Mouse (Mus musculus): Measurements from ENCODE around the gene Ccdc124. TPM values are rescaled to one million over a fixed set of nuclear protein-coding genes. Genes with fewer than 3 reads are reported as not detected.

Gene Ccdc124
- polyA plus RNA-seq, 1 experiment from 2014 or later: 90.7 TPM

- peak; percentile 27; the same call in 1 of the 2 replicates for ATAC-seq
- Histone ChIP-seq H3K36me3 (peaks cover 23% of the 10 kb centered on the region), H3K27me3 (replicated peaks) (peaks cover 38% of the 10 kb centered on the region), H3K4me3 (replicated peaks) (no peak overlapping the region), H3K27ac (no peak overlapping the region), H3K4me1 (replicated peaks) (peaks cover 26% of the 10 kb centered on the region), H3K4me2 (replicated peaks) (no peak overlapping the region), H3K9ac (no peak overlapping the region), H3K9me3 (no peaks in the 10 kb centered on the region)
- 35% methylated on average over 12 of the region's 12 CpGs for WGBS
These were observed 20.1 kb upstream of the Ccdc124 start for GRCm38 (mm10) chr8:70893656-70894384.

- H3K27ac ChIP-seq: no peak overlapping the region
- peaks cover 19% of the 10 kb centered on the region for H3K4me1 ChIP-seq (replicated peaks)
- H3K4me2 ChIP-seq (replicated peaks): peak overlapping the region; percentile 57
- ATAC-seq: no peak
- H3K27me3 ChIP-seq (replicated peaks): peaks cover 38% of the 10 kb centered on the region
- peaks cover 23% of the 10 kb centered on the region for H3K36me3 ChIP-seq
- H3K9ac ChIP-seq: peak overlapping the region; percentile 30
- WGBS: 29% methylated on average over 20 of the region's 20 CpGs
- peak overlapping the region; percentile 29 for H3K4me3 ChIP-seq (replicated peaks)
- H3K9me3 ChIP-seq: no peaks in the 10 kb centered on the region
These were observed 19.3 kb upstream of the Ccdc124 start for GRCm38 (mm10) chr8:70892896-70893655.

- Histone ChIP-seq H3K27me3 (replicated peaks) (peaks cover 38% of the 10 kb centered on the region), H3K9me3 (no peaks in the 10 kb centered on the region), H3K4me1 (replicated peaks) (peaks cover 23% of the 10 kb centered on the region), H3K36me3 (peaks cover 23% of the 10 kb centered on the region), H3K27ac (no peak within 1 kb of the TSS), H3K4me2 (replicated peaks) (peak within 1 kb of the TSS; percentile 57), H3K4me3 (replicated peaks) (peak within 1 kb of the TSS; percentile 29), H3K9ac (peak within 1 kb of the TSS; percentile 30)
- ATAC-seq: no peak
- WGBS: 4% methylated on average over 80 of the region's 80 CpGs
These were observed 18.5 kb upstream of the Ccdc124 start, which contains the start of gene Slc5a5 for GRCm38 (mm10) chr8:70892022-70892895. Gene Slc5a5 (minus strand): TSS chr8:70892757.

- 0 out of 2 replicates have a peak overlapping the region, but pooled peaks have one; percentile 2 for H3K4me3 ChIP-seq (replicated peaks)
- H3K9me3 ChIP-seq: no peaks in the 10 kb centered on the region
- H3K9ac ChIP-seq: no peak overlapping the region
- no peak overlapping the region for H3K27ac ChIP-seq
- peak; percentile 79 for ATAC-seq
- H3K36me3 ChIP-seq: peaks cover 23% of the 10 kb centered on the region
- peaks cover 22% of the 10 kb centered on the region for H3K4me1 ChIP-seq (replicated peaks)
- WGBS: 8% methylated on average over 21 of the region's 21 CpGs
- H3K4me2 ChIP-seq (replicated peaks): peak overlapping the region; percentile 57
- H3K27me3 ChIP-seq (replicated peaks): peaks cover 39% of the 10 kb centered on the region
These were observed 17.6 kb upstream of the Ccdc124 start for GRCm38 (mm10) chr8:70891356-70891755.

- no peak for ATAC-seq
These were observed 16.9 kb upstream of the Ccdc124 start for GRCm38 (mm10) chr8:70890656-70891055.

GRCm38 (mm10) chr8:70887669-70888068, 13.9 kb upstream of the Ccdc124 start:
- Histone ChIP-seq H3K9me3 (no peaks in the 10 kb centered on the region), H3K9ac (no peak overlapping the region), H3K36me3 (no peaks in the 10 kb centered on the region), H3K4me1 (replicated peaks) (peaks cover 11% of the 10 kb centered on the region), H3K27me3 (replicated peaks) (peaks cover 33% of the 10 kb centered on the region), H3K4me2 (replicated peaks) (peak overlapping the region; percentile 37), H3K27ac (no peak overlapping the region), H3K4me3 (replicated peaks) (no peak overlapping the region)
- 9% methylated on average over 17 of the region's 18 CpGs for WGBS
- no peak for ATAC-seq

More at GRCm38 (mm10) chr8:70890656-70891055, 16.9 kb upstream of the Ccdc124 start:
- Histone ChIP-seq H3K9me3 (no peaks in the 10 kb centered on the region), H3K27me3 (replicated peaks) (peaks cover 42% of the 10 kb centered on the region), H3K4me3 (replicated peaks) (no peak overlapping the region), H3K9ac (no peak overlapping the region), H3K27ac (no peak overlapping the region), H3K4me2 (replicated peaks) (no peak overlapping the region), H3K4me1 (replicated peaks) (peaks cover 20% of the 10 kb centered on the region), H3K36me3 (peaks cover 21% of the 10 kb centered on the region)
- WGBS: 95% methylated on average over 5 of the region's 5 CpGs

GRCm38 (mm10) chr8:70885612-70886011, 11.9 kb upstream of the Ccdc124 start:
- H3K4me2 ChIP-seq (replicated peaks): no peak overlapping the region
- no peak overlapping the region for H3K4me3 ChIP-seq (replicated peaks)
- 17% methylated on average over 12 of the region's 12 CpGs for WGBS
- H3K4me1 ChIP-seq (replicated peaks): 0 out of 2 replicates have a peak, but pooled peaks cover 4% of the 10 kb centered on the region
- no peak overlapping the region for H3K9ac ChIP-seq
- no peak overlapping the region for H3K27ac ChIP-seq
- ATAC-seq: no peak
- no peaks in the 10 kb centered on the region for H3K36me3 ChIP-seq
- peaks cover 12% of the 10 kb centered on the region; the same call in 1 of the 2 replicates for H3K27me3 ChIP-seq (replicated peaks)
- H3K9me3 ChIP-seq: no peaks in the 10 kb centered on the region

GRCm38 (mm10) chr8:70884683-70885082, 10.9 kb upstream of the Ccdc124 start:
- H3K27ac ChIP-seq: no peak overlapping the region
- ATAC-seq: no peak
- H3K27me3 ChIP-seq (replicated peaks): peaks cover 7% of the 10 kb centered on the region; the same call in 1 of the 2 replicates
- H3K9me3 ChIP-seq: no peaks in the 10 kb centered on the region
- no peak overlapping the region for H3K9ac ChIP-seq
- H3K4me1 ChIP-seq (replicated peaks): 0 out of 2 replicates have a peak, but pooled peaks cover 4% of the 10 kb centered on the region
- H3K36me3 ChIP-seq: no peaks in the 10 kb centered on the region
- 79% methylated on average over 10 of the region's 10 CpGs for WGBS
- no peak overlapping the region for H3K4me3 ChIP-seq (replicated peaks)
- no peak overlapping the region for H3K4me2 ChIP-seq (replicated peaks)

- ATAC-seq: no peak
- Histone ChIP-seq H3K4me1 (replicated peaks) (0 out of 2 replicates have a peak, but pooled peaks cover 4% of the 10 kb centered on the region), H3K27ac (no peak overlapping the region), H3K4me3 (replicated peaks) (no peak overlapping the region), H3K4me2 (replicated peaks) (no peak overlapping the region), H3K9ac (no peak overlapping the region), H3K36me3 (no peaks in the 10 kb centered on the region), H3K27me3 (replicated peaks) (peaks cover 8% of the 10 kb centered on the region; the same call in 1 of the 2 replicates), H3K9me3 (no peaks in the 10 kb centered on the region)
- WGBS: 77% methylated on average over 4 of the region's 4 CpGs
These were observed 10.5 kb upstream of the Ccdc124 start for GRCm38 (mm10) chr8:70884186-70884585.

GRCm38 (mm10) chr8:70880546-70880945, 6.8 kb upstream of the Ccdc124 start:
- H3K4me1 ChIP-seq (replicated peaks): no peaks in the 10 kb centered on the region
- no peak overlapping the region for H3K9ac ChIP-seq
- H3K4me2 ChIP-seq (replicated peaks): no peak overlapping the region
- no peak overlapping the region for H3K4me3 ChIP-seq (replicated peaks)
- H3K36me3 ChIP-seq: no peaks in the 10 kb centered on the region
- no peak overlapping the region for H3K27ac ChIP-seq
- ATAC-seq: no peak
- WGBS: 29% methylated on average over 11 of the region's 11 CpGs
- no peaks in the 10 kb centered on the region for H3K9me3 ChIP-seq
- H3K27me3 ChIP-seq (replicated peaks): 0 out of 2 replicates have a peak, but pooled peaks cover 4% of the 10 kb centered on the region

GRCm38 (mm10) chr8:70880126-70880525, 6.4 kb upstream of the Ccdc124 start:
- Histone ChIP-seq H3K36me3 (no peaks in the 10 kb centered on the region), H3K4me2 (replicated peaks) (no peak overlapping the region), H3K27ac (no peak overlapping the region), H3K9ac (no peak overlapping the region), H3K4me3 (replicated peaks) (no peak overlapping the region), H3K4me1 (replicated peaks) (no peaks in the 10 kb centered on the region), H3K9me3 (no peaks in the 10 kb centered on the region), H3K27me3 (replicated peaks) (0 out of 2 replicates have a peak, but pooled peaks cover 4% of the 10 kb centered on the region)
- 9% methylated on average over 4 of the region's 4 CpGs for WGBS
- ATAC-seq: peak; percentile 15; the same call in 1 of the 2 replicates

All from intestine, embryonic 15.5 days (tissue).